Mouse (Mus musculus) bone marrow, adult 2 months (tissue): ENCODE results near the gene Ccdc73.

ENCODE experiments used
- CTCF ChIP-seq: fragments of 200-500 bp; IDR thresholded peaks from 2 replicates; pipeline ENCODE4 v1.5.1; 2011; ENCODE audit warnings: low read length, control low read depth; ENCODE audit not compliant: control insufficient read depth, insufficient read depth
- POLR2A ChIP-seq: fragments of 200-500 bp; IDR thresholded peaks from 2 replicates; pipeline ENCODE4 v1.6.1; 2011; ENCODE audit warnings: low read depth, mild to moderate bottlenecking, control low read depth, low read length, borderline replicate concordance; ENCODE audit not compliant: control insufficient read depth

- TF ChIP-seq POLR2A (no peak), CTCF (no peak)
Measured at GRCm38 (mm10) chr2:105028806-105029205, 161.2 kb downstream of the Ccdc73 start.
